Mouse (Mus musculus): ENCODE measurements around the gene B4galnt2. TPM values are rescaled to one million over a fixed set of nuclear protein-coding genes. Genes with fewer than 3 reads are reported as not detected.

The B4galnt2 gene
- total and polyA plus RNA-seq, 2 experiments from 2014 or later: not detected

DNA sequence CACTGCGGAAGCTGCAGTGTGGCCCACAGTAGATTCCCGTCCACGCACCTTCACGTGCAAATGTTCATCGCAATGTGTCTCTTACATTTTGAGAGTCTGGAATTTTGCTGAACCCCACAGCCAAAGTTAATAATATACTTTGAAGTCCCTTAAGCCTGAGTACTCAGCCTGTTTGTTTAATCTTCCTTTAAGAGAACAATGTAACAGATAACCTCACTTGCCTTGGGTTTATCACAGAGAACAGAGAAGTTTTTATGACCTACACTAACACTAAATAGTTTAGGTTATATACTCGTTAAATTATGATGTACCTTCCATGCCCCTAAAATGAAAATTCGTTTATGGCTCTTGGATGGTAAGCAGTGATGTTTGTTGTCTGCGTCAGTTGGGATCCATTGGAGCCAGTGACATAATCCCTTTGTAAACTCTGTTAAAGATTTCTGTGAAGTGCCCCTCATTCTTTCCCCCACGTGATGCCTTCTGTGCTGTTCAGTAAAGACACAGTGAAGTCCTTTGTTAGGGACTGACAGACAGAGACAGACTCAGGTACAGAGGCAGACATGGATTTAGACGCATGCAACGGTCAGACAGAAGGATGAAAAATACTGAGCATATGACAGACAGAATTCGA, 7.4 kb upstream of the B4galnt2 start:
- DNase-seq: no peak
- Histone ChIP-seq H3K4me2 (ENCODE audit: low read depth) (no peak overlapping the region), H3K4me1 (ENCODE audit: insufficient read depth) (no peaks in the 10 kb centered on the region), H3K4me3 (ENCODE audit: low read depth, low read length) (no peak overlapping the region), H3K27ac (ENCODE audit: low read depth, low read length) (no peak overlapping the region), H3K9me3 (ENCODE audit: low read length) (0 out of 2 replicates have a peak, but pooled peaks cover 4% of the 10 kb centered on the region), H3K36me3 (ENCODE audit: insufficient read depth) (no peaks in the 10 kb centered on the region), H3K9ac (no peak overlapping the region), H3K27me3 (ENCODE audit: insufficient read depth, low read length) (peaks cover 8% of the 10 kb centered on the region)
- no peak for ATAC-seq
- TF ChIP-seq CTCF (IDR thresholded peaks at IDR 0.05; ENCODE audit: low read depth): no peak
- WGBS: 57% methylated on average over 12 of the region's 12 CpGs

DNA sequence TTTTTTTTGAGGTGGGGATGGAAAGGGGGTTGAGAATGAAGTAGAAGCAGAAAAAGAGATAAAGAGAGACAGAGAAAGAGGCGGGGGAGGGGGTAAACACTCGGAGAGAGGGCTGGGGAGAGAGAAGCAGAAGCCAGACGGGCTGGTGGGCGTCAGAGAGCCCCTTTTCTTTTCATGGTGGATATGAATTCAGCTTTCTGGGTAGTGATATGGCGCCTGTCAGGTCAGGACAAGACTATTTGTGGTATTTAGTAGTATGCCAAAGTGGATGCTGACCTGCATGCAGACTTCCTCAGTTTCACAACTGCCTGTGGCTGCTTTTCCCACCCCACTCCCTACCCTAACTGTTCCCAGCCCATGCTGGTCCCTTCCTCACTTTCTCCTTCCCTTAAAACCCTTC, 1.7 kb upstream of the B4galnt2 start:
- Histone ChIP-seq H3K27me3 (ENCODE audit: insufficient read depth, low read length) (peaks cover 60% of the 10 kb centered on the region), H3K4me2 (ENCODE audit: low read depth) (no peak overlapping the region), H3K9ac (no peak overlapping the region), H3K4me3 (ENCODE audit: low read depth, low read length) (no peak overlapping the region), H3K36me3 (ENCODE audit: insufficient read depth) (no peaks in the 10 kb centered on the region), H3K4me1 (ENCODE audit: insufficient read depth) (peaks cover 4% of the 10 kb centered on the region; the same call in 1 of the 2 replicates), H3K9me3 (ENCODE audit: low read length) (no peaks in the 10 kb centered on the region), H3K27ac (ENCODE audit: low read depth, low read length) (no peak overlapping the region)
- DNase-seq (no peak), ATAC-seq (no peak)
- 5% methylated on average over 5 of the region's 5 CpGs for WGBS
- no peak for TF ChIP-seq CTCF (IDR thresholded peaks at IDR 0.05; ENCODE audit: low read depth)

DNA sequence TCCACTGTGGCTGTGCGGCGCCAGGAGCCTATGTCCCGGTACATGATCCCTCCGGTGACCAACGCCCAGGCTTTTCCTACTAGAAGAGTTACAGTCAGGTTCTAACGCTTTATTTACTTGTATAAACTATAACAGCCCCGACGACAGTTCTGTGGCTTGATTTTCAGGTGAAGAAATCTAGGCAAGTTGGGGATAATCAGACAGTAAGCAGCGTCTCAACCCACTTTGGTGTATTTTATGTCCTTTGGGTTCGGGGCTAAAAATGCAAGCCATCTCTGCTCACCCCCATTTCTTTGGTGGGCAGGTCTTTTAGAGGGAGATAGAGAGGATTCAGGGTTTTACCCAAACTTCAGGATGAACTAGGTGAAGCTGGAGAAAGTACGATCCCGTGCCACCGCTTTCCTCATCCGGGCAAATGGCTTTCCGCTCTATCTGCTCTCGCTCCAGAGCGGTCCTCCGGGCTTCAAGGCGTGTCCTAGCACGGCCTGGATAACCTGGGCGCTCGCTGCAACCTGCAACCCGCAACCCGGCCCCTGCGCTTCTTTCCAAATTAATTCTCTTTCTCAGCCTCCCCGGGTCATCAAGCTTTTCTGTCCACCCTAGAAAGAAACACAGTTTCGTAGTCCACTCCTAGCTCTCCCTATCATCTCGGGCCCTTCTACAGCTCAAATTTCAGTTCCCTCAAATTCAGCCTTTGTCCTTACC, 467 bp upstream of the B4galnt2 start:
- WGBS: under 1% methylated on average over 28 of the region's 28 CpGs
- Histone ChIP-seq H3K36me3 (ENCODE audit: insufficient read depth) (no peaks in the 10 kb centered on the region), H3K4me1 (ENCODE audit: insufficient read depth) (peaks cover 4% of the 10 kb centered on the region; the same call in 1 of the 2 replicates), H3K4me2 (ENCODE audit: low read depth) (peak overlapping the region; percentile 29; the same call in 1 of the 2 replicates), H3K9me3 (ENCODE audit: low read length) (no peaks in the 10 kb centered on the region), H3K4me3 (ENCODE audit: low read depth, low read length) (peak overlapping the region; percentile 2; the same call in 1 of the 2 replicates), H3K9ac (no peak overlapping the region), H3K27ac (ENCODE audit: low read depth, low read length) (no peak overlapping the region), H3K27me3 (ENCODE audit: insufficient read depth, low read length) (peaks cover 72% of the 10 kb centered on the region)
- TF ChIP-seq CTCF (IDR thresholded peaks at IDR 0.05; ENCODE audit: low read depth): no peak
- DNase-seq (peak; percentile 13), ATAC-seq (no peak)

DNA sequence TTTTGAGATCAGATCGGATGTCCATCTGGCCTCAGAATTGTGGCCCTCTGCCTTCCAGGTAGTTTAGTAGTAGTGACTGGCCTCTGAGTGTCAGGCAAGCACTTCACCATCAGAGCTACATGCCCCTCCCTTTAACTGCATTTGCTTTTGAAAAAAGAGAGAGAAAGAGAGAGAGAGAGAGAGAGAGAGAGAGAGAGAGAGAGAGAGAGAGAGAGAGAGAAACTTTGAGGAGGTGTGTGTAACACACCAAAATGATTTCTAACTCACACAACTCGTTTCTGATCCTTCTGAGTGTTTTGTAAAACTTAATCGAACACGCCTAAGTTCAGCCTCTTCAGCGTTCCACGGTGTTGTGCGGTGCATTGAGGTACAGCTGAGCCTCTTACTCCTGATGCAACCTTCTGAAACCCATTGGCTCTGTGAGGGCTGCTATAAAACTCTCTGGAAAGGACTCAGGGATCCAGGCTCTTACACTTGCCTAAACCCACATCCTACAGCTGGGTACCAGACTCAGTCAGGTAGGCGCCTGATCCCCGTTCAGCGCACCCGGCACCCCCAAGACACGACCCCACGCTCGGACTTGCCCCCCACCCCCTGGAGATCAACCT, 628 bp downstream of the B4galnt2 start:
- WGBS: 7% methylated on average over 14 of the region's 14 CpGs
- Histone ChIP-seq H3K9ac (no peak overlapping the region), H3K27ac (ENCODE audit: low read depth, low read length) (no peak overlapping the region), H3K4me2 (ENCODE audit: low read depth) (peak overlapping the region; percentile 29; the same call in 1 of the 2 replicates), H3K27me3 (ENCODE audit: insufficient read depth, low read length) (peaks cover 69% of the 10 kb centered on the region), H3K9me3 (ENCODE audit: low read length) (no peaks in the 10 kb centered on the region), H3K4me1 (ENCODE audit: insufficient read depth) (peaks cover 4% of the 10 kb centered on the region; the same call in 1 of the 2 replicates), H3K36me3 (ENCODE audit: insufficient read depth) (no peaks in the 10 kb centered on the region), H3K4me3 (ENCODE audit: low read depth, low read length) (0 out of 2 replicates have a peak overlapping the region, but pooled peaks have one; percentile 16)
- TF ChIP-seq CTCF (IDR thresholded peaks at IDR 0.05; ENCODE audit: low read depth): no peak
- DNase-seq (no peak), ATAC-seq (no peak)

DNA sequence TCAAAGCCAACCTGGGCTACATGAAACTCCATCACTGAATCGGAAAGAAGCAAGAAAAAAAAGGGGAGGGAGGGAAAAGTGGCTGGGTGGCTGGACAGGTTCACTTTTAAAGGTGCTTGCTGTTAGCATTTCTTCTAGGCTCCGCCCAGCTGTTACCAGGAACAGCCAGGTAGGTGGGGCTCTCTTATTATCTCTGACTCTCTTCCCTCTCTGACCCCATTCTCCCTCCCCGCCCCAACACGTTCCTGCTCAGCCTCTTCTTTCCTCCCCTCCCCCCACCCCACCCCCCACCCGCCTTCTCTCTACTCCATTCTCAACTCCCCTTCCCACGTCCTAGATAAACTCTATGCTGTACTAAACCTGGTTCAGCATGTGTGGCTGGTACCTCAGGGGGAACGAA, 3.1 kb downstream of the B4galnt2 start:
- WGBS: 21% methylated on average over 7 of the region's 7 CpGs
- H3K4me2 ChIP-seq (ENCODE audit: low read depth): no peak overlapping the region
- H3K36me3 ChIP-seq (ENCODE audit: insufficient read depth): no peaks in the 10 kb centered on the region
- H3K4me1 ChIP-seq (ENCODE audit: insufficient read depth): peaks cover 4% of the 10 kb centered on the region; the same call in 1 of the 2 replicates
- H3K9me3 ChIP-seq (ENCODE audit: low read length): no peaks in the 10 kb centered on the region
- DNase-seq (no peak), ATAC-seq (no peak)
- no peak for TF ChIP-seq CTCF (IDR thresholded peaks at IDR 0.05; ENCODE audit: low read depth)
- H3K27me3 ChIP-seq (ENCODE audit: insufficient read depth, low read length): peaks cover 61% of the 10 kb centered on the region
- H3K27ac ChIP-seq (ENCODE audit: low read depth, low read length): no peak overlapping the region
- no peak overlapping the region for H3K9ac ChIP-seq
- H3K4me3 ChIP-seq (ENCODE audit: low read depth, low read length): no peak overlapping the region

DNA sequence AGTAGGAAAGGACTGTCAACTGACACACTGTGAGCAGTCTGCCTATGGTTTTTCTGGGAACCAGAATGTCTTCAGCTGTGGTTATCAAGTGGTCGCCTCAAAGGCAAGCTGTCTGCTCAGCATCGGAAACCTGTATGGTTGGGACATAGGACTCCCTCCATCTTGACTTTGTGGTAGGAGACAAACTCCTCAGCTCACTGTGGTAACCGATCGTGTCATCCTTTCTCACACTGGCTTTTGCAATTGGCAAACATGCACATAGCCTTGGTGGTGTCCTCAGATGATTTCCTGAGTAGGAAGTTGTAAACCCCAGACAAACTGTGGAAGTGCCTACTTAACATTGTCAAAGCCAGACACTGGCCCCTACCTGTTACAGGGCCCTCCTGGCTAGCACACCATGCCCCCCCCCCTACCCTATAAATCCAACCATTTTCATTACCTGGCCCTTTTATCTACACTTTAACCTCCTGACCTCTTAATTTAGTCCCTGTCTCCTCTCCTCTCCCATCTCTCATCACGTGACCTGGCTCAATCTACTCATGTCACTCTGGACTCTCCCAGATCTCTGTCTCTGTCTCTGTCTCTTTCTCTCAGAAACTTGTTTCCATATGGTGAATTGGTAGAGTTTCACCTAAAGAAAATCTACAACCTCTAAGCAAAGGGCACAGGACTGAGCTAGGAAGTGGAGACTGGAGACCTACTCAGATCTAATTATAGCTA, 6.7 kb downstream of the B4galnt2 start:
- H3K9me3 ChIP-seq (ENCODE audit: low read length): no peaks in the 10 kb centered on the region
- ATAC-seq (no peak), DNase-seq (no peak)
- no peak overlapping the region for H3K4me2 ChIP-seq (ENCODE audit: low read depth)
- H3K9ac ChIP-seq: no peak overlapping the region
- WGBS: 92% methylated on average over 5 of the region's 5 CpGs
- no peak overlapping the region for H3K4me3 ChIP-seq (ENCODE audit: low read depth, low read length)
- H3K27me3 ChIP-seq (ENCODE audit: insufficient read depth, low read length): peaks cover 26% of the 10 kb centered on the region
- H3K4me1 ChIP-seq (ENCODE audit: insufficient read depth): no peaks in the 10 kb centered on the region
- no peaks in the 10 kb centered on the region for H3K36me3 ChIP-seq (ENCODE audit: insufficient read depth)
- TF ChIP-seq CTCF (IDR thresholded peaks at IDR 0.05; ENCODE audit: low read depth): no peak
- no peak overlapping the region for H3K27ac ChIP-seq (ENCODE audit: low read depth, low read length)
